Mouse (Mus musculus) liver, embryonic 14.5 days (tissue): Measurements from ENCODE around the gene Fshr. TPM values are rescaled to one million over a fixed set of nuclear protein-coding genes. Genes with fewer than 3 reads are reported as not detected.

Experiments used
- ATAC-seq: fragments of 200-750 bp; cut with Nextera tagmentation; 2 replicates; pipeline ENCODE4 v1.8.0; 2017; ENCODE audit warnings: moderate number of reproducible peaks, mild to moderate bottlenecking, moderate library complexity; ENCODE audit not compliant: insufficient read depth
- DNase-seq, 3 experiments: peaks; one replicate each; pipeline ENCODE4 v3.0.0-alpha.2; 2012 to 2013; ENCODE audit warnings: low read depth in 3 of 3, low spot score in 3 of 3
- H3K27ac ChIP-seq: fragments of 300-500 bp; sonication (generic); 2 replicates; pipeline ENCODE4 v1.5.1; 2014; ENCODE audit warnings: moderate library complexity, mild to moderate bottlenecking, control low read depth, inconsistent platforms
- H3K27me3 ChIP-seq: fragments of 300-500 bp; sonication (generic); 2 replicates; pipeline ENCODE4 v1.6.1; 2014; ENCODE audit warnings: mild to moderate bottlenecking, low read length, moderate library complexity; ENCODE audit not compliant: control insufficient read depth, insufficient read depth
- H3K36me3 ChIP-seq: fragments of 300-500 bp; sonication (generic); replicated peaks from 2 replicates; pipeline ENCODE4 v1.6.1; 2014; ENCODE audit warnings: low read depth; ENCODE audit not compliant: control insufficient read depth, insufficient read depth
- H3K4me1 ChIP-seq, 2 experiments: fragments of 200-500 bp in 1 of 2; fragments of 300-500 bp in 1 of 2; sonication (generic) in 1 of 2; replicated peaks; 2 replicates each; pipeline ENCODE4 v1.6.1; 2012 to 2014; ENCODE audit warnings: antibody characterized with exemption in 1 of 2, inconsistent platforms in 1 of 2, low read length in 1 of 2; ENCODE audit not compliant: control insufficient read depth in 2 of 2, insufficient read depth in 2 of 2
- H3K4me2 ChIP-seq: fragments of 300-500 bp; sonication (generic); 2 replicates; pipeline ENCODE4 v1.6.1; 2014; ENCODE audit warnings: low read depth, mild to moderate bottlenecking, control low read depth, moderate library complexity
- H3K4me3 ChIP-seq, 2 experiments: fragments of 200-500 bp in 1 of 2; fragments of 300-500 bp in 1 of 2; sonication (generic) in 1 of 2; 2 replicates each; pipeline ENCODE4 v1.5.1; 2012 to 2014; ENCODE audit warnings: low read depth in 2 of 2, low read length in 2 of 2, mild to moderate bottlenecking in 2 of 2, control low read depth in 1 of 2, inconsistent platforms in 1 of 2, moderate library complexity in 1 of 2; ENCODE audit not compliant: insufficient read depth in 1 of 2
- H3K9ac ChIP-seq: fragments of 300-500 bp; sonication (generic); replicated peaks from 2 replicates; pipeline ENCODE4 v1.6.1; 2014; ENCODE audit warnings: mild to moderate bottlenecking, control low read depth, moderate library complexity
- H3K9me3 ChIP-seq: fragments of 300-500 bp; sonication (generic); 2 replicates; pipeline ENCODE4 v1.6.1; 2016; ENCODE audit warnings: low read length, mixed read lengths; ENCODE audit not compliant: control insufficient read depth
- CTCF ChIP-seq: IDR thresholded peaks from 2 replicates; pipeline ENCODE4 v1.5.1; 2016; ENCODE audit warnings: antibody characterized with exemption, low read depth, control low read depth
- EP300 ChIP-seq: IDR thresholded peaks from 2 replicates; pipeline ENCODE4 v1.6.1; 2016; ENCODE audit warnings: antibody characterized with exemption, low read depth
- WGBS: fragments of 180-500 bp; shearing (Covaris S2); extraction: QIAGEN DNeasy Blood & Tissue Kit; methylation state at CpG from one replicate; pipeline ENCODE4 v1.1.7; 2014; ENCODE audit not compliant: insufficient replicate concordance; 5-methylcytosine and 5-hydroxymethylcytosine counted together
- polyA plus RNA-seq, 2 experiments: library from polyadenylated mRNA; depleted of rRNA in 1 of 2; stranded (reverse) in 1 of 2; unstranded in 1 of 2; fragments of >200 nt; fragmentation: Nextera tagmentation in 1 of 2; extraction: Ambion mirVana in 1 of 2; gene quantifications; 2 replicates each; pipeline versions ENCODE4 v1.2.1 to v1.2.3; 2012 to 2014

Gene Fshr
- polyA plus RNA-seq, 2 experiments, result not detected

DNA sequence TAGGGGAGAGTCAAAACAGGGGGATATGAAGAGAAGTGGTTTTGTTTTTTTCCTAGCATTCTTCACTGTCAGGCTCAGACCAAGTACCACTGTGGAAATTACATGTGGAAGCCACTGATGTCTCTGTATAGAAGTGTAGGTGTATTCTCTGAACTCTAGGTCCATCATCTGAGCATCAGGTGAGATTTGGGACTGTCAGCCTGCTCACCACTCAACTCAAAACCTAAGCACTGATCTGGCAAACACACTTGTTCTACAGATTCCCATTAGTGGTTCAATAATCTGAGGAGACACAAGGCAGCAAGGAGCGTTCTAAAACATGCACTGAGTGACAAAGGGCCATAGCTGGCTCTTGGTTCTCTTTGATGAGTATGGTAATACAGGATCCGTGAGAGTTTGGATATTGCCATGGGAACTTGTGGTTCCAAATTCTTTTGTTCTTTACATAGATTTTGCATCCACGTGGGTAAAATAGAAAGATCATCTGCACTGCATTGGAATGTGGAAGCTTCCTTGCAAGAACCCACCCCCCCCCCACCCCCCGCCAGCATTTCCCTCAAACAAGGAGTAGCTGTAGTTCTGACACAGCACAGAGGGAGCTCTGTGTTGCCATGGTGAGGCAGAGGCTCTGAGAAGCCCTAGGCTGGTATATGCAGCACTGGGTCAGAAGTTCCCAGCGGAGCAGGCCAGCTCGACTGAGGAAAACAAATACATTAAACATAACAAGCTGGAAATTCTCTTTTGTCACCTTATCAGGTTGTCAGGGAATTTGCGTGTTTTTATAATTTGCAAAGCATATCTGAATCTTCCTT, 262.9 kb downstream of the Fshr start:
- ATAC-seq, result no peak
- no peaks in the 10 kb centered on the region for H3K27me3 ChIP-seq
- H3K4me1 ChIP-seq, result no peaks in the 10 kb centered on the region
- 41% methylated on average over 7 of the region's 7 CpGs for WGBS
- TF ChIP-seq EP300 (no peak), CTCF (no peak)
- H3K4me3 ChIP-seq, result no peak overlapping the region
- no peaks in the 10 kb centered on the region for H3K9me3 ChIP-seq
- no peak overlapping the region for H3K4me2 ChIP-seq
- H3K9ac ChIP-seq, result no peak overlapping the region
- no peaks in the 10 kb centered on the region for H3K36me3 ChIP-seq
- H3K27ac ChIP-seq, result no peak overlapping the region
- no peak for DNase-seq

DNA sequence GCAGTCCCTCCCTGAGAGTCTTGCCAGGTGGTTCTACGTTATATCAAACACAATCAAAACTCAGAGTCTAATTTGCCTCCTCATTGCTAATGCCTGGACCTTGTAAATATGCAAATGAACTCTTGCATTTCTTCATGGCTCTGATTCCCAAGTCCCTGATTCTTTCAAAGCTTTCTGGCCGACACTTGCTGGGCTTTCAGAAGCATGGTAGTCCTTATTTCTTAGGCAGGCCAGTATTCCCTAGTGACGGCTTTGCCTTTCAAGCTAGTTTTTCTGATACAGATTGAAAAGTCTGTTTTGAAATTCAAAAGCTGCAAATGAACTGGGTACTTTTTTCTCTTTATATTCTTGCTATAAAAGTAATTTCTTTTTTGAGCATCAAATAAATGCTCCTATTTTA, 263.5 kb downstream of the Fshr start:
- WGBS, result 53% methylated on average over 3 of the region's 3 CpGs
- no peaks in the 10 kb centered on the region for H3K4me1 ChIP-seq
- H3K27me3 ChIP-seq, result no peaks in the 10 kb centered on the region
- no peak overlapping the region for H3K4me3 ChIP-seq
- no peak for DNase-seq
- H3K36me3 ChIP-seq, result no peaks in the 10 kb centered on the region
- TF ChIP-seq EP300 (no peak), CTCF (no peak)
- H3K9me3 ChIP-seq, result no peaks in the 10 kb centered on the region
- no peak overlapping the region for H3K4me2 ChIP-seq
- H3K9ac ChIP-seq, result no peak overlapping the region
- no peak overlapping the region for H3K27ac ChIP-seq
- no peak for ATAC-seq
